Mouse (Mus musculus) embryo, embryonic 11.5 days (tissue): ENCODE data around the gene Nup62.

Source experiments
- DNase-seq: peaks from one replicate; pipeline ENCODE4 v3.0.0-alpha.2; 2012; ENCODE audit warnings: low read depth, low spot score

Gene Nup62

GRCm38 (mm10) chr7:44848561-44849415 lies 32.9 kb downstream of the Nup62 start, which contains the start of the genes Akt1s1 and Tbc1d17:
Gene Akt1s1 (plus strand): TSS chr7:44848991.
Gene Tbc1d17 (minus strand): TSS chr7:44849079.
- peak; percentile 96 for DNase-seq

DNA sequence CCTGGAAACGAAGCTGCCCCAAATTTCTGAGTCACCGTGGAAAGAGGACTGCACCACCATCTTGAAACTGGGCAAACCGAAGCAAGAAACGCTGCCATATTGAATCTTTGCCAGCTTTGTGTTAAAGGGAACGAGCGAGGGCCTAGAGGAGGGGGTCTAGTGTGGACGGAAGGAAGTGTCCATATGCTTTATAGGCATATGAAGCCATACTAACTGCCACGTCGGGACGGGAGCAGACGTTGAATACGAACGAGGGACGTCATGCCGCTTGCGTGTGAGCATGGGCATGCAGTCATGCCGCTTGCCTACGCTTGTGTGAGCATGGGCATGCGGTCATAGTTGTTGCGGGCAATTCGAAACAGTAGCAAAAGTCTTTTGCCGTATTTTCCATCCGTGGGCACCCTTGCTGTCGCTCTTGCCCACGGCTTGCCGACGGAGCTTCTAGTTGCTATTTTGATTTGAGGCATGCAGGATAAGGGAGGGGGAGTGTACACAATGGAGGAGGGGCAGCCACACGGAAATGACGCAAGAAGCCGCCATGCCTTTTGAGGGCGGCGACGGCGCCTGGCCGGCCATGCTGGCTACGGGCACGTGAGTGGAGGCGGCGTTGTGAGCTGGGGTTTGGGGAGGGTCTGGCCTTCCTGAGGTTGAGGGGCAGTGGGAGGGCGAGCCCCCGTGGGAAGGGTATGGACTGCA lies 33.7 kb downstream of the Nup62 start:
- DNase-seq = peak; percentile 86

GRCm38 (mm10) chr7:44850146-44850545 lies 34.3 kb downstream of the Nup62 start:
- peak; percentile 67 for DNase-seq

DNA sequence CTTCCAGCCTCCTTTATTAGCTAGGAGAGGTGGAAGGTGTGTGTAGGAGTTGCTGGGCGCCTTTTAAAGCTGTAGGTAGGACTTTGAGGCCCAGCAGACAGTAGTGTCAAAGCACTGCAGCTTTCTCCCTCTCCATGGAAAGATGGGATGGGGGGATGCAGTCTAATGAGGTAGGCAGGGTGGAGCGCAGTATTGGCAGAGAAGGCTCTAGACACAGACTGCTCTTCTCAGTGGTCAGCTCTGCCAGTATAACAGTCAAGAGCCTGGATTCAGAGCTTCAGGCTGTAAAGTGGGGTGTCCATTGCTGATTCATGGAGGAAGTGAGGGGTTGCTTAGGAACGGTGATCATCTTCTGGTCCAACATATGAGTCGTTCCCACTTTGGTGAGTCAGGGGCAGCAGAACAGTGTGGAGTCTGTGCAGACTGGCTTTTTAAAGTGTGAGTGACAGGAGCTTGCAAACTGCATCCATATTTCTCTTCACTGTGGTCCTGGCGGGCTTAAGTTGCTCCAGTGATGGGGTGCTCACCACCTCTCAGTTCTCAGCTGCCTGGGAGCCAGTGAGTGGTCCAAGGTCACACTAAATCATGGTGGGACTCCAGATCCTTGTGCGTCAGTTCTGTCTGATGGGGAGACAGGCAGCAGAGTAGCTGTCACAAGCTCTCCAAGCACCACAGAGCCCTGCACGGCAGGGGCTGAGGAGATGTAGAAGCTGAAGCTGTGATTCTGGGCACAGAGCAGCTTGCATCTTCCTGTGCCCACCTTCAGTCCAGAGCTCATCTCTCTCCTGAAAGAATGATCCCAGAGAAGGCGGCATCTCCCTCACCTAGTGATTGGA lies 35.1 kb downstream of the Nup62 start:
- no peak for DNase-seq

DNA sequence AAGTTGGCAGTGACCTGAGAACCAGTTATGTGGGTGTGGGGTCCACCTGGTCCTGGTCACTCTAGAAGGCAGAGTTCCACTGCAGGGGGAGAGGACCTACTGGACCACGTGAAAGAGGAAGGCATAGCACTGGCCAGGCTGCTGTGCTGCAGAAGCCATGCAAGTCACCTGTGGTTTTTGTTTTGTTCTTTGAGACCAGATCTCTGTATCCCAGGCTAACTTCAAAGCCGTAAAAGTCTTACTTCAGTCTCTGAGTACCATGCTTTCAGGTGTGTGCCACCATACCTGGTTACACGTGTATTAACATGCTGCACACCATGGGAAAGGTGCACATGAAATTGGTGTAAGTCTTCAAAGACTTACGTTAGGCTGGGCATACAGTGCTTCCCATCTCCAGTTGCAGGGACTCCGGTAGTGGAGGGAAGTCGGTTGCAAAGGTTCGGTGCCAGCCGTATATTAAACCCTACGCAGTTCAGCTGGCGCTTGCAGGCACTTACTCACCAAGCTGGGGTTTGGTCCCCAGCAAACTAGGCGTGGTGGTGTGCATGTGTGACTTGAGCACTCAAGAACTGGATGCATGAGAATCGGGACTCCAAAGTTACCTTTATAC lies 35.8 kb downstream of the Nup62 start:
- DNase-seq = no peak

- no peak for DNase-seq
Observed at GRCm38 (mm10) chr7:44852259-44853027, 36.6 kb downstream of the Nup62 start.

- no peak for DNase-seq
Observed at GRCm38 (mm10) chr7:44853065-44853464, 37.2 kb downstream of the Nup62 start.

GRCm38 (mm10) chr7:44853596-44854355 lies 37.9 kb downstream of the Nup62 start:
- DNase-seq = no peak

DNA sequence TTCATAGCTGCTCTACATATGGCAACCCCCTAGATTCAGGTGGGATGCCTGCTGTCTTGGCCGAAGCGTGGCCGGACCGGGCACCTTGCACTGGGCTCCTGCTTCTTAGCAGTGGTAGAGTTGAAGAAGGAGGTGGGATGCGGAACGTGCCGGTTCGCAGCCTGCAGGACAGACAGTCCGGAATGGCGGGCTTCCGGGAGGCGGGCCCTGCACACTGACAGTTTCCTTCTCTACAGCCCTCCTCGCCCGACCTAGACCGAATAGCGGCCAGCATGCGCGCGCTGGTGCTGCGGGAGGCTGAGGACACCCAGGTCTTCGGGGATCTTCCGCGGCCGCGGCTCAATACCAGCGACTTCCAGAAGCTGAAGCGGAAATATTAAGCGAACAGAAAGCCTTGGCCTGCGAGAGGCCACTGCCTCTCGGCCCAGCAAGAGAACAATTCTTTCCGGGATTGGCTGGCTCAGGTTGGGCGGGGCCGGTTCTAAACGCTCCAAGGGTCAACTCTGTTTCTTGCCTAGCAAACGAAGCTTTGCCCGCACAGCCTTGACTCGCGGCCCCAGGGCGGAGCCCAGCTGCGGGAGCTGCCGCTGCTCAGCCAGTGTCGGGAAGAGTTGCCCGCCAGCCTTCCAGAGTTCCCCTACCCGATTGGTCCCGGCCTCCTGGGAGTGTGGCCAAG lies 38.6 kb downstream of the Nup62 start:
- DNase-seq = no peak

DNA sequence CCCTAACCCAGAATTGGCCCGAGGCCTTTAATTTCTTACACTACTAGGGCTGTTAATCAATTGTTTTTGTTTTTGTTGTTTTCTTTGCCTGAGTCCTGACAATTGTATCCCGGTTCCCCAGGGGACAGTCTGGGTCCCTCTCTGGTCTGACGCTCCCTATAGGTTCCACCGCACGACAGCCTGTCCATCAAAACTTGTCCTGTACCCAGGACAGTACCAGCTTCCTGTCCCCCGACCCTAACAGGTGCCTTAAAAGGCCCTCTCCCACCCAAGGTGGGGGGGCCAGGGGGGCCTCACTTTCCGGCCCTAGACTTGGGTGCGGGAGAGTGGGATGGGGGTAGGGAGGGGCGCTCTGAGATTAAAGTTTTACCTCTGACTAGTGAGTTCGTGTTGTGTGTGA lies 39.1 kb downstream of the Nup62 start:
- no peak for DNase-seq

- no peak for DNase-seq
Observed at GRCm38 (mm10) chr7:44856265-44856916, 40.5 kb downstream of the Nup62 start.

DNA sequence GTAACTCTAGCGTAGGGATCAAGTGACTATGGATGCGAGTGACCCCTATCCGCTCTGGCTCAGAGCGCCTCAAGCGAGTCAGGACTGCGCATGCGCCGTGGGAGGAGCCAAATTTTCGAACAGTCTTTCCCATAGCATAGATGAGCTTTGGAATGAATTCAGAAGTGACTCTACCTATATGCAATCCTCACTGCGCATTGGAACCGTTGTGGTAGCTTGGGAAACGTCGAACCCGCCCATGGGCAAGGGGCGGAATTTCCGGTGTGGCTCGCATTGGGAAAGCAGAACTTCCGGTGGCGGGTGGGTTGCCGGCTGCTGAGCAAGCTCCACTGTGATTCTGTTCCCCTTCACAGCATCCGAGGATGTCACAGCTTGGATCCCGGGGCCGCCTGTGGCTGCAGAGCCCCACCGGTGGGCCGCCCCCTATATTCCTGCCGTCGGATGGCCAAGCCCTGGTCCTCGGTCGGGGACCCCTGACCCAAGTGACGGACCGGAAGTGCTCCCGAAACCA lies 41.2 kb downstream of the Nup62 start, which contains the start of gene Pnkp:
Gene Pnkp, plus strand, starts transcription at position 98 of the 511 bp plus-strand sequence.
- peak; percentile 73 for DNase-seq

GRCm38 (mm10) chr7:44857905-44858304 lies 42.0 kb downstream of the Nup62 start:
- no peak for DNase-seq

- DNase-seq = no peak
Observed at GRCm38 (mm10) chr7:44859896-44860295, 44.0 kb downstream of the Nup62 start.

DNA sequence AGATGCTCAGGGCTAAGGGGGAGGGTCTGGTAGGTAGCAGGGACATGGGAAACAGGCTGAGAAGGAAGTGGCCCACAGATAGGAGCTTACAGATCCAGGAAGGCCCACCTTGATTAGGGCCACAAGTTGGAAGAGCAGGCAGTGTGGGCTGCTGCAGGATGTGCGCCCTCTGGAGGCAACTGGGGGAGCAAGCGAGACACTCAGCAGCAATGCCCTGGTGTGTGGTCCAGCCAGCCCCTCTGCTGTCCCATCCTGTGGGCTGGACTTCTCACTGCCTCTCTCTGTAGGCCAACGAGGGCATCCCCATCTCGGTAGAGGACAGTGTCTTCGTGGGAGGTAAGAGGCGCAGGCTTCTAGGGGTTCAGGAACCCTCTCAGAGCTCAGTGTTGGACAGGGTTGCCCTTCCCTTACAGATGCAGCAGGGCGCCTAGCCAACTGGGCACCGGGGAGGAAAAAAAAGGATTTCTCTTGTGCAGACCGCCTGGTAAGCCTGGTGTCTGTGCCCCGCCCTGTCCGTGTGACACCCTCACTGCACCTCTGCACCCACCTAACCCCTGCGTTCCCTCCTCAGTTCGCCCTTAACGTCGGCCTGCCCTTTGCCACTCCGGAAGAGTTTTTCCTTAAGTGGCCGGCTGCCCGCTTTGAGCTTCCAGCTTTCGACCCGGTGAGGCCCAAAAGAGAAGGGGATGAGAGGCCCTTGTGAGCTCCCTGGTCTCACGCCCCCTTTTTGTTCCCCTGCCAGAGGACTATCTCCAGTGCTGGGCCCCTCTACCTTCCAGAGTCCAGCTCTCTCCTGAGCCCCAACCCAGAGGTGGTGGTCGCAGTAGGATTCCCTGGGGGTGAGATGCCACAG lies 44.9 kb downstream of the Nup62 start:
- no peak for DNase-seq

- DNase-seq = no peak
Observed at GRCm38 (mm10) chr7:44861429-44861816, 45.5 kb downstream of the Nup62 start.

- DNase-seq = no peak
Observed at GRCm38 (mm10) chr7:44862434-44862833, 46.5 kb downstream of the Nup62 start.

GRCm38 (mm10) chr7:44863210-44863609 lies 47.3 kb downstream of the Nup62 start:
- no peak for DNase-seq
